Mouse (Mus musculus) liver, embryonic 11.5 days (tissue): ENCODE measurements at regions not wholly inside any gene's neighbourhood (a gene's known extent, or its start where the extent isn't known, plus 50 kb on each side); places are given as distances from the start of the nearest gene placed in this dataset.
A peak's percentile ranks its signal among the peaks of the same experiment; 100 is the strongest.

ENCODE experiments used
- ATAC-seq: fragments of 200-750 bp; cut with Nextera tagmentation; replicated peaks from 2 replicates; pipeline ENCODE4 v1.8.0; 2017; ENCODE audit warnings: moderate number of reproducible peaks, mild to moderate bottlenecking, moderate TSS enrichment, moderate library complexity; ENCODE audit not compliant: low FRiP score
- DNase-seq: peaks from one replicate; pipeline ENCODE4 v3.0.0-alpha.2; 2017; ENCODE audit warnings: low spot score
- H3K27ac ChIP-seq: fragments of 300-500 bp; sonication (generic); 2 replicates; pipeline ENCODE4 v1.5.1; 2014; ENCODE audit warnings: mild to moderate bottlenecking, low read depth, low read length, control low read depth
- H3K27me3 ChIP-seq: fragments of 300-500 bp; sonication (generic); replicated peaks from 2 replicates; pipeline ENCODE4 v1.6.1; 2014; ENCODE audit warnings: low read length, mixed read lengths; ENCODE audit not compliant: control insufficient read depth, insufficient read depth
- H3K36me3 ChIP-seq: fragments of 300-500 bp; sonication (generic); 2 replicates; pipeline ENCODE4 v1.6.1; 2014; ENCODE audit warnings: mild to moderate bottlenecking, low read length, moderate library complexity, mixed read lengths; ENCODE audit not compliant: control insufficient read depth, insufficient read depth
- H3K4me1 ChIP-seq: fragments of 300-500 bp; sonication (generic); replicated peaks from 2 replicates; pipeline ENCODE4 v1.6.1; 2014; ENCODE audit warnings: low read length, mixed read lengths; ENCODE audit not compliant: control insufficient read depth, insufficient read depth
- H3K4me2 ChIP-seq: fragments of 300-500 bp; sonication (generic); 2 replicates; pipeline ENCODE4 v1.6.1; 2014; ENCODE audit warnings: mild to moderate bottlenecking, control low read depth, moderate library complexity
- H3K4me3 ChIP-seq: fragments of 300-500 bp; sonication (generic); 2 replicates; pipeline ENCODE4 v1.5.1; 2014; ENCODE audit warnings: low read depth, low read length, control low read depth
- H3K9ac ChIP-seq: fragments of 300-500 bp; sonication (generic); 2 replicates; pipeline ENCODE4 v1.6.1; 2014; ENCODE audit warnings: low read depth, low read length, control low read depth
- H3K9me3 ChIP-seq: fragments of 300-500 bp; sonication (generic); 2 replicates; pipeline ENCODE4 v1.6.1; 2016; ENCODE audit warnings: low read length, inconsistent platforms, mixed read lengths; ENCODE audit not compliant: control insufficient read depth
- WGBS: fragments of 180-500 bp; shearing (Covaris S2); extraction: QIAGEN DNeasy Blood & Tissue Kit; methylation state at CpG from one replicate; pipeline ENCODE4 v1.1.7; 2014; 5-methylcytosine and 5-hydroxymethylcytosine counted together

DNA sequence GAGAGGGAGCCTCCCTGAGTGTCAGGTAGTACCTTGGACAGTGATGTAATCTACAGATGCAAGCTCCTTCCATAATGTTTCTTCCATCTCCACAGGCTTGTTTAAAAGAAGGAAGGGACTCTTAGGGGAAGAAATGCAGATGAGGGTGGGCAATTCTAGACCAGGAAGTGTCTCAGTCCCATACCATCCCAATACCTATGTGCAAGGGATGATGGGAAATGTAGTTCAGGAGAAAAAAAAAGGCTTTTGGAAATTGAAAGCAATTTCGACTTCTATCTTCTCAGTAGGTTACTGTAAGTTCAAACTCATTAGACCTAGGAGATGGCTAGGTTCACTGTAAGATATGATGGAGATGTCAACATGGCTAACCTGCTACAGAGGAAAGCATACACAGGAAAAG lies 68.3 kb downstream of the Cd83 start:
- no peak for DNase-seq
- Histone ChIP-seq H3K9me3 (no peaks in the 10 kb centered on the region), H3K27ac (no peak overlapping the region), H3K4me2 (no peak overlapping the region), H3K4me1 (no peaks in the 10 kb centered on the region), H3K36me3 (no peaks in the 10 kb centered on the region), H3K9ac (no peak overlapping the region), H3K27me3 (no peaks in the 10 kb centered on the region), H3K4me3 (no peak overlapping the region)
- WGBS: 73% methylated on average over 1 of the region's 1 CpGs
- no peak for ATAC-seq

DNA sequence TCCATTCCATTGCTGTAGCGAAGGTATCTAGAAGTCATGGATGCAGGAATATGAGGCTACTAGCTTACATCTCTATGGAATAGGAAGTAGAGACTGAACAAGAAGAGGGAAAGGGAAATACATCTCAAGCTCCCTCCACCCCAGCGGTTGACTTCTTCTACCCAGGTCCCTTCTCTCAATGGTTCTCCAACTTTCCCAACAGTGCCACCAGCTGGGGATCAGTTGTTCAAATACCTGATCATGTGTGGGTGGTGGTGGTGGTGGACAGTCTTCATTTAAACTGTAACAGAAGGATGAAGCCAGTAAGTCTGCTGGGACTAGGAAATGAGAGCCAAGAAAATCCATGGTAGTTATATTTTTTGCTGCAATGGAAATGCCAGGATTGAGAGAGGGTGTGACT lies 70.4 kb downstream of the Cd83 start:
- 76% methylated on average over 2 of the region's 2 CpGs for WGBS
- no peak overlapping the region for H3K9ac ChIP-seq

GRCm38 (mm10) chr13:43860932-43861331 lies 76.4 kb downstream of the Cd83 start:
- Histone ChIP-seq H3K36me3 (no peaks in the 10 kb centered on the region), H3K9me3 (no peaks in the 10 kb centered on the region), H3K27ac (no peak overlapping the region), H3K4me3 (no peak overlapping the region), H3K27me3 (no peaks in the 10 kb centered on the region), H3K4me1 (no peaks in the 10 kb centered on the region; the same call in 1 of the 2 replicates), H3K4me2 (no peak overlapping the region), H3K9ac (no peak overlapping the region)
- no peak for DNase-seq
- 35% methylated on average over 4 of the region's 4 CpGs for WGBS
- no peak for ATAC-seq

More for the DNA sequence above, 70.4 kb downstream of the Cd83 start:
- Histone ChIP-seq H3K27ac (no peak overlapping the region), H3K27me3 (no peaks in the 10 kb centered on the region), H3K9me3 (no peaks in the 10 kb centered on the region), H3K4me3 (no peak overlapping the region), H3K4me2 (no peak overlapping the region), H3K4me1 (no peaks in the 10 kb centered on the region), H3K36me3 (no peaks in the 10 kb centered on the region)
- no peak for ATAC-seq
- no peak for DNase-seq

- DNase-seq (no peak), ATAC-seq (no peak)
- H3K9ac ChIP-seq: no peak overlapping the region
- H3K9me3 ChIP-seq: no peaks in the 10 kb centered on the region
- H3K27me3 ChIP-seq: no peaks in the 10 kb centered on the region
- WGBS: 67% methylated on average over 7 of the region's 7 CpGs
- no peak overlapping the region for H3K4me2 ChIP-seq
- H3K27ac ChIP-seq: no peak overlapping the region
- H3K4me3 ChIP-seq: no peak overlapping the region
- no peaks in the 10 kb centered on the region for H3K36me3 ChIP-seq
- H3K4me1 ChIP-seq: no peaks in the 10 kb centered on the region; the same call in 1 of the 2 replicates
Observed at GRCm38 (mm10) chr13:43861424-43861823, 76.8 kb downstream of the Cd83 start.

- H3K4me3 ChIP-seq: no peak overlapping the region
- no peak overlapping the region for H3K27ac ChIP-seq
- WGBS: 84% methylated on average over 5 of the region's 5 CpGs
- H3K9ac ChIP-seq: no peak overlapping the region
- ATAC-seq: no peak
- no peak overlapping the region for H3K4me2 ChIP-seq
- no peaks in the 10 kb centered on the region; the same call in 1 of the 2 replicates for H3K4me1 ChIP-seq
- no peaks in the 10 kb centered on the region for H3K27me3 ChIP-seq
- DNase-seq: no peak
- H3K9me3 ChIP-seq: no peaks in the 10 kb centered on the region
- no peaks in the 10 kb centered on the region for H3K36me3 ChIP-seq
Observed at GRCm38 (mm10) chr13:43862056-43862455, 77.5 kb downstream of the Cd83 start.

DNA sequence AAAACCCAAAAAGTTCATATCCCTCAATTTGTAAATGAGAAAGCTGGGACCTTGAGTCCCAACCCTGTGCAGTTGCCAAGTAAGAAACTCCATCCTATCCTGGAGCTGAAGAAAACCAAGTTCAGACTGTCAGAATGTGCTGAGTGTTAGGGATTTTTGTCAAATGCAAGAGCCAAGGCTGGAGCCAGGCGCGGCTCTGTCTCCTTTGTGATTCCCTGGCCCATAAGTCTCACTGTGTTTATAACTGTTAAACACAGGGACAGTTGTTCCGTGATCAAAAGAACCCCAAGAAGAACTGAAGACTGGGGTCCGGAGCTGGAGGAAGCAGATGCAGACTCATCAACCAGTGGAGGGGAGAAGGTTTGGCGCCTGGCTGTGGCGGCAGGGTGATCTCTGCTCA lies 78.0 kb downstream of the Cd83 start:
- Histone ChIP-seq H3K4me2 (no peak overlapping the region), H3K9ac (no peak overlapping the region), H3K4me1 (no peaks in the 10 kb centered on the region; the same call in 1 of the 2 replicates), H3K36me3 (no peaks in the 10 kb centered on the region), H3K27ac (no peak overlapping the region), H3K9me3 (no peaks in the 10 kb centered on the region), H3K4me3 (no peak overlapping the region), H3K27me3 (no peaks in the 10 kb centered on the region)
- ATAC-seq (no peak), DNase-seq (no peak)
- WGBS: 77% methylated on average over 6 of the region's 6 CpGs

DNA sequence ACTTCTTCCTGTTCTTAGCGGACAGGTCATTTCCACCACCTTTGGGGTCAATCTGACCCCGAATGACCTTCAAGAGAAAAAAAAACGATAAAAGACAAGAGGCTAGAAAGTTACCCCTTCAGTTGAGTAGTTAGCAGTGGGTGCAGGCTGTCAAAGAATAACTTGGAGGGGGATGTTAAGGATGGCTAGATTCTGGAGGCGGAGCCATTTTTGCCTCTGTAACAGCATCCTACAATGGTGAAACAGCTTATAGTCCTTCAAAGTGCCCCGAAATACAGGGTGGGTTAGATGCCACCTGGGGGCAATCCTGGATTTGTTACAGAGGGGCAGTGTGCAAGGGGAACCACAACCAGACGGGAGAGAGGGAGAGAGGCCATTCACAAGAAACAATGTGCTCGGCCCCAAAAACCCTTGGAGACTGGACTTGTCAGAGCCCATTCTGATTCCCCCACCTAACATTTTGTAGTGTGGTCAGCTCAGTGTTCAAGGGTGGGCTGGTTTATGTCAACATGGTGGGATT lies 79.1 kb downstream of the Cd83 start:
- Histone ChIP-seq H3K9me3 (no peaks in the 10 kb centered on the region), H3K27ac (no peak overlapping the region), H3K27me3 (no peaks in the 10 kb centered on the region), H3K4me1 (no peaks in the 10 kb centered on the region; the same call in 1 of the 2 replicates), H3K9ac (no peak overlapping the region), H3K36me3 (no peaks in the 10 kb centered on the region), H3K4me2 (no peak overlapping the region; the same call in 1 of the 2 replicates), H3K4me3 (no peak overlapping the region; the same call in 1 of the 2 replicates)
- WGBS: 82% methylated on average over 7 of the region's 7 CpGs
- no peak for ATAC-seq
- no peak for DNase-seq

- Histone ChIP-seq H3K4me3 (peak overlapping the region; percentile 29), H3K9ac (peak overlapping the region; percentile 51; the same call in 1 of the 2 replicates), H3K27ac (peak overlapping the region; percentile 26; the same call in 1 of the 2 replicates), H3K9me3 (no peaks in the 10 kb centered on the region), H3K4me1 (peaks cover 3% of the 10 kb centered on the region), H3K36me3 (no peaks in the 10 kb centered on the region), H3K4me2 (peak overlapping the region; percentile 64), H3K27me3 (no peaks in the 10 kb centered on the region)
- peak; percentile 99 for DNase-seq
- 2% methylated on average over 35 of the region's 35 CpGs for WGBS
- peak; percentile 100 for ATAC-seq
Observed at GRCm38 (mm10) chr13:43864153-43864861, 79.7 kb downstream of the Cd83 start.

GRCm38 (mm10) chr13:43865036-43865435 lies 80.5 kb downstream of the Cd83 start:
- Histone ChIP-seq H3K4me2 (peak overlapping the region; percentile 64), H3K36me3 (no peaks in the 10 kb centered on the region), H3K27ac (no peak overlapping the region), H3K9ac (peak overlapping the region; percentile 49; the same call in 1 of the 2 replicates), H3K4me1 (peaks cover 3% of the 10 kb centered on the region), H3K9me3 (no peaks in the 10 kb centered on the region), H3K4me3 (peak overlapping the region; percentile 29), H3K27me3 (no peaks in the 10 kb centered on the region)
- no peak for ATAC-seq
- 10% methylated on average over 20 of the region's 20 CpGs for WGBS
- DNase-seq: no peak
